Mouse (Mus musculus) lung, postnatal 0 days (tissue): ENCODE data around the gene Mettl17. TPM values are rescaled to one million over a fixed set of nuclear protein-coding genes. Genes with fewer than 3 reads are reported as not detected.
"Not testable (repeated sequence)": the region's sequence is repeated elsewhere in the genome, so short reads cannot be mapped to it uniquely, and the experiment has no call there.

ENCODE experiments used
- ATAC-seq: fragments of 200-750 bp; cut with Nextera tagmentation; 2 replicates; pipeline ENCODE4 v1.8.0; 2017; ENCODE audit warnings: moderate library complexity
- DNase-seq: peaks from one replicate; pipeline ENCODE4 v3.0.0-alpha.2; 2016; ENCODE audit warnings: low spot score
- H3K27ac ChIP-seq: fragments of 300-500 bp; sonication (generic); 2 replicates; pipeline ENCODE4 v1.5.1; 2014; ENCODE audit warnings: antibody characterized with exemption, mild to moderate bottlenecking, low read length, mixed read lengths
- H3K27me3 ChIP-seq: fragments of 300-500 bp; sonication (generic); replicated peaks from 2 replicates; pipeline ENCODE4 v1.6.1; 2014; ENCODE audit warnings: low read length, mixed read lengths; ENCODE audit not compliant: insufficient read depth
- H3K36me3 ChIP-seq: fragments of 300-500 bp; sonication (generic); 2 replicates; pipeline ENCODE4 v1.6.1; 2014; ENCODE audit warnings: low read length, mixed read lengths; ENCODE audit not compliant: insufficient read depth
- H3K4me1 ChIP-seq: fragments of 300-500 bp; sonication (generic); 2 replicates; pipeline ENCODE4 v1.6.1; 2014; ENCODE audit warnings: antibody characterized with exemption, low read depth, low read length, mixed read lengths; ENCODE audit not compliant: insufficient read depth
- H3K4me2 ChIP-seq: fragments of 300-500 bp; sonication (generic); replicated peaks from 2 replicates; pipeline ENCODE4 v1.6.1; 2014; ENCODE audit warnings: low read depth, mild to moderate bottlenecking, low read length, moderate library complexity, mixed read lengths
- H3K4me3 ChIP-seq: fragments of 300-500 bp; sonication (generic); 2 replicates; pipeline ENCODE4 v1.5.1; 2014; ENCODE audit warnings: low read depth, low read length
- H3K9ac ChIP-seq: fragments of 300-500 bp; sonication (generic); replicated peaks from 2 replicates; pipeline ENCODE4 v1.6.1; 2014; ENCODE audit warnings: low read depth, mild to moderate bottlenecking
- H3K9me3 ChIP-seq: fragments of 300-500 bp; sonication (generic); 2 replicates; pipeline ENCODE4 v1.6.1; 2016; ENCODE audit warnings: low read length, mixed read lengths
- CTCF ChIP-seq: IDR thresholded peaks from 2 replicates; pipeline ENCODE4 v1.5.1; 2016; ENCODE audit warnings: antibody characterized with exemption, mild to moderate bottlenecking
- EP300 ChIP-seq: IDR thresholded peaks from 2 replicates; pipeline ENCODE4 v1.6.1; 2016; ENCODE audit warnings: antibody characterized with exemption, mild to moderate bottlenecking, control low read depth
- WGBS: fragments of 180-500 bp; shearing (Covaris S2); extraction: QIAGEN DNeasy Blood & Tissue Kit; methylation state at CpG from one replicate; pipeline ENCODE4 v1.1.7; 2014; 5-methylcytosine and 5-hydroxymethylcytosine counted together
- polyA plus RNA-seq: library from polyadenylated mRNA; unstranded; fragments of >200 nt; fragmentation: Nextera tagmentation; extraction: Ambion mirVana; gene quantifications from 2 replicates; pipeline ENCODE4 v1.2.1, GENCODE M21; 2015

The Mettl17 gene
- polyA plus RNA-seq, 1 experiment from 2014 or later, result 33.9 TPM

- no peaks in the 10 kb centered on the region for H3K27me3 ChIP-seq
- no peak within 1 kb of the TSS for H3K4me3 ChIP-seq
- DNase-seq, result no peak
- 83% methylated on average over 7 of the region's 7 CpGs for WGBS
- TF ChIP-seq CTCF, result no peak
- no peak for TF ChIP-seq EP300
- H3K4me2 ChIP-seq, result no peak within 1 kb of the TSS
- no peaks in the 10 kb centered on the region for H3K36me3 ChIP-seq
- H3K9me3 ChIP-seq, result no peaks in the 10 kb centered on the region
- ATAC-seq, result no peak
- no peak within 1 kb of the TSS for H3K9ac ChIP-seq
- peaks cover 6% of the 10 kb centered on the region; the same call in 1 of the 2 replicates for H3K4me1 ChIP-seq
- H3K27ac ChIP-seq, result peak within 1 kb of the TSS; percentile 52
Measured at GRCm38 (mm10) chr14:51922571-51922865, 37.9 kb downstream of the Mettl17 start, which contains the start of gene Rnase13. TSS of gene Rnase13 (minus strand) at chr14:51922773.

- WGBS, result 93% methylated on average over 2 of the region's 2 CpGs
- DNase-seq (no peak), ATAC-seq (no peak)
- H3K36me3 ChIP-seq, result no peaks in the 10 kb centered on the region
- TF ChIP-seq EP300, result no peak
- TF ChIP-seq CTCF, result no peak
- H3K27me3 ChIP-seq, result no peaks in the 10 kb centered on the region
- no peak overlapping the region for H3K9ac ChIP-seq
- no peak overlapping the region for H3K27ac ChIP-seq
- H3K4me1 ChIP-seq, result peaks cover 6% of the 10 kb centered on the region; the same call in 1 of the 2 replicates
- no peaks in the 10 kb centered on the region for H3K9me3 ChIP-seq
- no peak overlapping the region for H3K4me3 ChIP-seq
- H3K4me2 ChIP-seq, result no peak overlapping the region
Measured at GRCm38 (mm10) chr14:51922910-51923309, 38.3 kb downstream of the Mettl17 start.

DNA sequence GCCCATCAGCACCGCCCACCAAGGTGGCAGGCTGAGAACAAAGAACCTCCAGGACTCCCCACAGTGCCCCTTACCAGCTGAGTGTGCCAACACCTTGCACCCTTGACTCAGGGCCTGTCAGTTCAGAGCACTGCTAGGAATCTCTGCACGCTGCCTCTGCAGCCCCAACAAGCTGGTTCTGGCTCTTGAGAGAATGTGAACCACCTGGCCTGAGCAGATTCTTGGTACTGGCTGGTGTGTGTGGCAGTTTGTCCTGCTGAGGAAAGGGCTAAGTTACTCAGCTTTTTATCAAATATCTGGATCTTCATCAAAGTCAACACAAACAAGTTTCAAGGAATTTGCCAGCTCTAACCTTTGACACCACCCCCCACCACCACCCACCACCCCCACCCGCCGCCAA is 38.9 kb downstream of the Mettl17 start:
- Histone ChIP-seq H3K4me2 (no peak overlapping the region), H3K4me3 (no peak overlapping the region), H3K36me3 (no peaks in the 10 kb centered on the region), H3K27ac (no peak overlapping the region), H3K9me3 (no peaks in the 10 kb centered on the region), H3K9ac (no peak overlapping the region), H3K27me3 (no peaks in the 10 kb centered on the region), H3K4me1 (peaks cover 6% of the 10 kb centered on the region; the same call in 1 of the 2 replicates)
- DNase-seq, result no peak
- ATAC-seq, result no peak
- TF ChIP-seq CTCF (no peak), EP300 (no peak)
- 72% methylated on average over 4 of the region's 4 CpGs for WGBS

DNA sequence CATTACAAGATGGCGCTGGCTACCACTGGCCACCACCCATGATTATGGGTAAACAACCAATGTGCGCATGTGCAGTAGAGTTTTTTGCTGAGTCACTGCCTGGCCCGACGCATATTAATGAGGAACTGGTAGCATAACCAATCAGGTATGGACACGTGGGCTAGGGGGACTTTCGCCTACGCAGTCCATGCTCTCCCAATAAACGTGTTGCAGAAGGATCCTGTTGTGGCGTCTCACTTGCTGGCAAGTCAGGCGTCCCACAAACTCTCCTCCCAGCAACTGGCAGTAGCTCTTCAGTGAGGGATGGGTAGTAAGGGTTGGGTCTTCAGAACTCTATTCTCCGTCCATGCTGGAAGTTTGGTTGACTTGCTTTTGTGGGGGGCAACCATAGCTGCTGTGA is 42.3 kb downstream of the Mettl17 start:
- not testable (repeated sequence) for H3K4me1 ChIP-seq, ATAC-seq, H3K4me3 ChIP-seq, H3K27ac ChIP-seq, DNase-seq, H3K9me3 ChIP-seq, H3K27me3 ChIP-seq, H3K4me2 ChIP-seq, H3K36me3 ChIP-seq, H3K9ac ChIP-seq
- 91% methylated on average over 11 of the region's 11 CpGs for WGBS

- Histone ChIP-seq H3K9ac (no peak overlapping the region), H3K36me3 (no peaks in the 10 kb centered on the region), H3K27ac (peak overlapping the region; percentile 65), H3K4me2 (no peak overlapping the region; the same call in 1 of the 2 replicates), H3K4me1 (peaks cover 4% of the 10 kb centered on the region; the same call in 1 of the 2 replicates), H3K27me3 (no peaks in the 10 kb centered on the region), H3K4me3 (no peak overlapping the region), H3K9me3 (no peaks in the 10 kb centered on the region)
- TF ChIP-seq CTCF, result no peak
- peak; percentile 54; the same call in 1 of the 2 replicates for TF ChIP-seq EP300
- 50% methylated on average over 8 of the region's 8 CpGs for WGBS
- ATAC-seq (peak; percentile 86), DNase-seq (peak; percentile 91)
Measured at GRCm38 (mm10) chr14:51929309-51929943, 44.8 kb downstream of the Mettl17 start.

- peak; percentile 27 for TF ChIP-seq CTCF
- TF ChIP-seq EP300, result no peak
- Histone ChIP-seq H3K36me3 (no peaks in the 10 kb centered on the region), H3K4me3 (no peak overlapping the region), H3K27me3 (no peaks in the 10 kb centered on the region), H3K4me2 (no peak overlapping the region; the same call in 1 of the 2 replicates), H3K27ac (peak overlapping the region; percentile 65), H3K4me1 (peaks cover 4% of the 10 kb centered on the region; the same call in 1 of the 2 replicates), H3K9me3 (no peaks in the 10 kb centered on the region), H3K9ac (no peak overlapping the region)
- WGBS, result 44% methylated on average over 9 of the region's 9 CpGs
- DNase-seq (no peak), ATAC-seq (no peak)
Measured at GRCm38 (mm10) chr14:51929968-51930367, 45.3 kb downstream of the Mettl17 start.

GRCm38 (mm10) chr14:51930824-51931223 is 46.2 kb downstream of the Mettl17 start:
- Histone ChIP-seq H3K27ac (peak overlapping the region; percentile 65; the same call in 1 of the 2 replicates), H3K4me3 (no peak overlapping the region), H3K4me1 (peaks cover 4% of the 10 kb centered on the region; the same call in 1 of the 2 replicates), H3K36me3 (no peaks in the 10 kb centered on the region), H3K9ac (no peak overlapping the region), H3K4me2 (no peak overlapping the region), H3K9me3 (no peaks in the 10 kb centered on the region), H3K27me3 (no peaks in the 10 kb centered on the region)
- ATAC-seq (peak; percentile 76), DNase-seq (peak; percentile 95)
- TF ChIP-seq CTCF, result peak; percentile 89
- TF ChIP-seq EP300, result no peak
- 27% methylated on average over 5 of the region's 5 CpGs for WGBS
